Mouse (Mus musculus): Measurements from ENCODE around the gene Poldip2. TPM values are rescaled to one million over a fixed set of nuclear protein-coding genes. Genes with fewer than 3 reads are reported as not detected.

Poldip2 gene
- total RNA-seq, 2 experiments from 2014 or later, result 115 to 118 TPM

- H3K4me3 ChIP-seq, result peak overlapping the region; percentile 96; the same call in 1 of the 2 replicates
- TF ChIP-seq CTCF (IDR thresholded peaks at IDR 0.05), result no peak; the same call in none of the 2 replicates
- no peak overlapping the region; the same call in 1 of the 2 replicates for H3K27ac ChIP-seq
- no peak for DNase-seq (ENCODE audit: extremely low spot score in 1 of 2, low spot score in 2 of 2)
- intact Hi-C loops (cut with DNase I), result no loop called here
These were observed 22.5 kb downstream of the Poldip2 start for GRCm38 (mm10) chr11:78534516-78534915.

- DNase-seq (ENCODE audit: extremely low spot score in 1 of 2, low spot score in 2 of 2), result no peak
- intact Hi-C loops (cut with DNase I), result loop anchor here (2.0 kb wide), 1 partner anchor 23 kb away; the partner anchor contains the start of genes Poldip2 and Tmem199
These were observed 23.5 kb downstream of the Poldip2 start for GRCm38 (mm10) chr11:78535376-78536079.

GRCm38 (mm10) chr11:78536080-78536689, 24.2 kb downstream of the Poldip2 start, which contains the start of the genes Tnfaip1 and Ift20:
Tnfaip1 (minus strand) TSS chr11:78536332.
Ift20 (plus strand) TSS chr11:78536361.
- TF ChIP-seq CTCF (IDR thresholded peaks at IDR 0.05), result no peak; the same call in 1 of the 2 replicates
- peak within 1 kb of the TSS; percentile 96 for H3K4me3 ChIP-seq
- intact Hi-C loops (cut with DNase I), result loop anchor here (2.0 kb wide), 1 partner anchor 23 kb away; the partner anchor contains the start of genes Poldip2 and Tmem199
- H3K27ac ChIP-seq, result peak within 1 kb of the TSS; percentile 93
- peak; percentile 95 to 97 for DNase-seq (ENCODE audit: extremely low spot score in 1 of 2, low spot score in 2 of 2)

More at GRCm38 (mm10) chr11:78535376-78536079, 23.5 kb downstream of the Poldip2 start:
- H3K27ac ChIP-seq, result peak overlapping the region; percentile 84
- no peak for TF ChIP-seq CTCF (IDR thresholded peaks at IDR 0.05)
- peak overlapping the region; percentile 96 for H3K4me3 ChIP-seq

GRCm38 (mm10) chr11:78536690-78537084, 24.7 kb downstream of the Poldip2 start:
- intact Hi-C loops (cut with DNase I), result loop anchor here (2.0 kb wide), 1 partner anchor 24 kb away; the partner anchor contains the start of genes Poldip2 and Tmem199
- Histone ChIP-seq H3K27ac (peak overlapping the region; percentile 93), H3K4me3 (peak overlapping the region; percentile 96)
- no peak for TF ChIP-seq CTCF (IDR thresholded peaks at IDR 0.05)
- DNase-seq (ENCODE audit: extremely low spot score in 1 of 2, low spot score in 2 of 2), result no peak

GRCm38 (mm10) chr11:78540358-78540757, 28.4 kb downstream of the Poldip2 start:
- DNase-seq (ENCODE audit: extremely low spot score in 1 of 2, low spot score in 2 of 2), result no peak
- Histone ChIP-seq H3K4me3 (no peak overlapping the region), H3K27ac (no peak overlapping the region)
- intact Hi-C loops (cut with DNase I), result no loop called here
- no peak for TF ChIP-seq CTCF (IDR thresholded peaks at IDR 0.05)

- intact Hi-C loops (cut with DNase I), result no loop called here
- H3K4me3 ChIP-seq, result no peak overlapping the region
- TF ChIP-seq CTCF (IDR thresholded peaks at IDR 0.05), result peak; percentile 28; the same call in 1 of the 2 replicates
- DNase-seq (ENCODE audit: extremely low spot score in 1 of 2, low spot score in 2 of 2), result no peak
- H3K27ac ChIP-seq, result no peak overlapping the region
These were observed 32.6 kb downstream of the Poldip2 start for GRCm38 (mm10) chr11:78544449-78545111.

- H3K4me3 ChIP-seq, result no peak overlapping the region
- DNase-seq (ENCODE audit: extremely low spot score in 1 of 2, low spot score in 2 of 2), result no peak
- no peak overlapping the region for H3K27ac ChIP-seq
- no peak for TF ChIP-seq CTCF (IDR thresholded peaks at IDR 0.05)
- intact Hi-C loops (cut with DNase I), result no loop called here
These were observed 33.2 kb downstream of the Poldip2 start for GRCm38 (mm10) chr11:78545181-78545580.

- Histone ChIP-seq H3K4me3 (no peak overlapping the region), H3K27ac (no peak overlapping the region)
- TF ChIP-seq CTCF (IDR thresholded peaks at IDR 0.05), result no peak
- intact Hi-C loops (cut with DNase I), result no loop called here
- no peak for DNase-seq (ENCODE audit: extremely low spot score in 1 of 2, low spot score in 2 of 2)
These were observed 35.9 kb downstream of the Poldip2 start for GRCm38 (mm10) chr11:78547718-78548460.

- no peak for DNase-seq (ENCODE audit: extremely low spot score in 1 of 2, low spot score in 2 of 2)
- peak overlapping the region; percentile 82 for H3K4me3 ChIP-seq
- H3K27ac ChIP-seq, result no peak overlapping the region
- TF ChIP-seq CTCF (IDR thresholded peaks at IDR 0.05), result no peak
- intact Hi-C loops (cut with DNase I), result no loop called here
These were observed 37.5 kb downstream of the Poldip2 start for GRCm38 (mm10) chr11:78549491-78549987.

- DNase-seq (ENCODE audit: extremely low spot score in 1 of 2, low spot score in 2 of 2), result peak; percentile 90 to 95
- Histone ChIP-seq H3K4me3 (peak within 1 kb of the TSS; percentile 82), H3K27ac (peak within 1 kb of the TSS; percentile 87)
- intact Hi-C loops (cut with DNase I), result loop anchor here (2.0 kb wide), 1 partner anchor 406 kb away; no protein-coding TSS in a partner anchor
- TF ChIP-seq CTCF (IDR thresholded peaks at IDR 0.05), result no peak; the same call in 1 of the 2 replicates
These were observed 38.4 kb downstream of the Poldip2 start, which contains the start of gene Tmem97 for GRCm38 (mm10) chr11:78550168-78551058. Tmem97 (minus strand) TSS chr11:78550777.
